Mouse (Mus musculus) limb, embryonic 14.5 days (tissue): Measurements from ENCODE around the gene Defb7. TPM values are rescaled to one million over a fixed set of nuclear protein-coding genes. Genes with fewer than 3 reads are reported as not detected.

ENCODE experiments used
- ATAC-seq: fragments of 200-750 bp; cut with Nextera tagmentation; 2 replicates; pipeline ENCODE4 v1.8.0; 2017; ENCODE audit warnings: low read depth, moderate number of reproducible peaks, moderate TSS enrichment; ENCODE audit not compliant: low FRiP score
- DNase-seq: peaks from one replicate; pipeline ENCODE4 v3.0.0-alpha.2; 2015; ENCODE audit warnings: low spot score
- H3K27ac ChIP-seq: fragments of 300-500 bp; sonication (generic); replicated peaks from 2 replicates; pipeline ENCODE4 v1.5.1; 2014; ENCODE audit warnings: low read depth, mild to moderate bottlenecking, low read length, moderate library complexity, mixed read lengths
- H3K27me3 ChIP-seq: fragments of 300-500 bp; sonication (generic); 2 replicates; pipeline ENCODE4 v1.6.1; 2014; ENCODE audit warnings: low read length, mixed read lengths; ENCODE audit not compliant: control insufficient read depth, insufficient read depth
- H3K36me3 ChIP-seq: fragments of 300-500 bp; sonication (generic); 2 replicates; pipeline ENCODE4 v1.6.1; 2014; ENCODE audit warnings: mild to moderate bottlenecking, low read length, moderate library complexity, mixed read lengths; ENCODE audit not compliant: control insufficient read depth, insufficient read depth
- H3K4me1 ChIP-seq: fragments of 300-500 bp; sonication (generic); 2 replicates; pipeline ENCODE4 v1.6.1; 2014; ENCODE audit warnings: antibody characterized with exemption, low read length, mixed read lengths; ENCODE audit not compliant: control insufficient read depth, insufficient read depth
- H3K4me2 ChIP-seq: fragments of 300-500 bp; sonication (generic); replicated peaks from 2 replicates; pipeline ENCODE4 v1.6.1; 2014; ENCODE audit warnings: low read depth, mild to moderate bottlenecking, low read length, moderate library complexity; ENCODE audit not compliant: severe bottlenecking
- H3K4me3 ChIP-seq: fragments of 300-500 bp; sonication (generic); replicated peaks from 2 replicates; pipeline ENCODE4 v1.5.1; 2014; ENCODE audit warnings: low read length
- H3K9ac ChIP-seq: fragments of 300-500 bp; sonication (generic); 2 replicates; pipeline ENCODE4 v1.6.1; 2014; ENCODE audit warnings: mild to moderate bottlenecking, low read depth, low read length, moderate library complexity; ENCODE audit not compliant: severe bottlenecking
- H3K9me3 ChIP-seq: fragments of 300-500 bp; sonication (generic); 2 replicates; pipeline ENCODE4 v1.6.1; 2016; ENCODE audit warnings: low read length; ENCODE audit not compliant: control insufficient read depth
- POLR2A ChIP-seq: fragments of 200-500 bp; IDR thresholded peaks from 2 replicates; pipeline ENCODE4 v1.8.0; 2012; ENCODE audit warnings: inconsistent platforms, mild to moderate bottlenecking, moderate library complexity, borderline replicate concordance; ENCODE audit not compliant: insufficient read depth, insufficient read length; ENCODE audit errors: extremely low read depth
- WGBS: fragments of 180-500 bp; shearing (Covaris S2); extraction: QIAGEN DNeasy Blood & Tissue Kit; methylation state at CpG from one replicate; pipeline ENCODE4 v1.1.7; 2014; 5-methylcytosine and 5-hydroxymethylcytosine counted together
- polyA plus RNA-seq, 2 experiments: library from polyadenylated mRNA; depleted of rRNA in 1 of 2; stranded (reverse) in 1 of 2; unstranded in 1 of 2; fragments of >200 nt; fragmentation: Nextera tagmentation in 1 of 2; extraction: Ambion mirVana in 1 of 2; gene quantifications; 2 replicates each; pipeline versions ENCODE4 v1.2.1 to v1.2.3; 2012 to 2014

Gene Defb7
- not detected in 2 replicates for polyA plus RNA-seq (2012; rRNA removed)
- polyA plus RNA-seq (2014; fragmentation: Nextera tagmentation; extraction: Ambion mirVana) = not detected in 2 replicates

GRCm38 (mm10) chr8:19494797-19495196 lies at the start of gene Defb7:
Defb7 (plus strand) TSS chr8:19495097.
- Histone ChIP-seq H3K27me3 (no peaks in the 10 kb centered on the region), H3K4me1 (no peaks in the 10 kb centered on the region), H3K27ac (no peak within 1 kb of the TSS), H3K9me3 (no peaks in the 10 kb centered on the region; the same call in 1 of the 2 replicates), H3K4me3 (no peak within 1 kb of the TSS), H3K4me2 (no peak within 1 kb of the TSS), H3K36me3 (no peaks in the 10 kb centered on the region), H3K9ac (no peak within 1 kb of the TSS)
- WGBS = 88% methylated on average over 2 of the region's 2 CpGs
- TF ChIP-seq POLR2A = no peak
- no peak for ATAC-seq
- DNase-seq = no peak

- Histone ChIP-seq H3K27me3 (no peaks in the 10 kb centered on the region), H3K9ac (no peak overlapping the region), H3K4me1 (no peaks in the 10 kb centered on the region), H3K36me3 (no peaks in the 10 kb centered on the region), H3K27ac (no peak overlapping the region), H3K4me3 (no peak overlapping the region), H3K9me3 (no peaks in the 10 kb centered on the region), H3K4me2 (no peak overlapping the region)
- WGBS = 75% methylated on average over 1 of the region's 1 CpGs
- ATAC-seq (no peak), DNase-seq (no peak)
- no peak for TF ChIP-seq POLR2A
Measured at GRCm38 (mm10) chr8:19446378-19446777, 48.5 kb upstream of the Defb7 start.

- H3K4me2 ChIP-seq = no peak overlapping the region
- DNase-seq (no peak), ATAC-seq (no peak)
- no peak for TF ChIP-seq POLR2A
- 78% methylated on average over 3 of the region's 3 CpGs for WGBS
- no peaks in the 10 kb centered on the region for H3K4me1 ChIP-seq
- H3K36me3 ChIP-seq = no peaks in the 10 kb centered on the region
- no peak overlapping the region for H3K27ac ChIP-seq
- H3K9me3 ChIP-seq = no peaks in the 10 kb centered on the region
- H3K27me3 ChIP-seq = no peaks in the 10 kb centered on the region
- H3K4me3 ChIP-seq = no peak overlapping the region
- no peak overlapping the region for H3K9ac ChIP-seq
Measured at GRCm38 (mm10) chr8:19461355-19461754, 33.5 kb upstream of the Defb7 start.

GRCm38 (mm10) chr8:19469026-19469425 lies 25.9 kb upstream of the Defb7 start:
- DNase-seq (no peak), ATAC-seq (no peak)
- H3K27me3 ChIP-seq = no peaks in the 10 kb centered on the region
- no peak overlapping the region for H3K9ac ChIP-seq
- H3K4me1 ChIP-seq = no peaks in the 10 kb centered on the region
- WGBS = 85% methylated on average over 3 of the region's 3 CpGs
- H3K4me2 ChIP-seq = no peak overlapping the region
- H3K36me3 ChIP-seq = no peaks in the 10 kb centered on the region
- no peaks in the 10 kb centered on the region; the same call in 1 of the 2 replicates for H3K9me3 ChIP-seq
- TF ChIP-seq POLR2A = no peak
- no peak overlapping the region for H3K4me3 ChIP-seq
- no peak overlapping the region for H3K27ac ChIP-seq

- Histone ChIP-seq H3K9me3 (no peaks in the 10 kb centered on the region; the same call in 1 of the 2 replicates), H3K4me1 (no peaks in the 10 kb centered on the region), H3K27ac (no peak overlapping the region), H3K27me3 (no peaks in the 10 kb centered on the region), H3K4me3 (no peak overlapping the region), H3K36me3 (no peaks in the 10 kb centered on the region), H3K4me2 (no peak overlapping the region), H3K9ac (no peak overlapping the region)
- no peak for DNase-seq
- TF ChIP-seq POLR2A = no peak
- no peak for ATAC-seq
- WGBS = 83% methylated on average over 1 of the region's 1 CpGs
Measured at GRCm38 (mm10) chr8:19500524-19500923, 5.6 kb downstream of the Defb7 start.

GRCm38 (mm10) chr8:19535195-19535829 lies 40.4 kb downstream of the Defb7 start:
- Histone ChIP-seq H3K27me3 (peaks cover 14% of the 10 kb centered on the region), H3K9ac (peak overlapping the region; percentile 31), H3K27ac (no peak overlapping the region), H3K4me2 (peak overlapping the region; percentile 55), H3K9me3 (no peaks in the 10 kb centered on the region), H3K4me1 (no peaks in the 10 kb centered on the region), H3K36me3 (no peaks in the 10 kb centered on the region), H3K4me3 (peak overlapping the region; percentile 28)
- 9% methylated on average over 45 of the region's 75 CpGs for WGBS
- no peak for TF ChIP-seq POLR2A
- ATAC-seq (no peak), DNase-seq (no peak)
